Mouse (Mus musculus) heart, embryonic 15.5 days (tissue): ENCODE results near the gene Ap3b1. TPM values are rescaled to one million over a fixed set of nuclear protein-coding genes. Genes with fewer than 3 reads are reported as not detected.
"Not testable (repeated sequence)": the region's sequence is repeated elsewhere in the genome, so short reads cannot be mapped to it uniquely, and the experiment has no call there.

Experiments used
- ATAC-seq: fragments of 200-750 bp; cut with Nextera tagmentation; replicated peaks from 2 replicates; pipeline ENCODE4 v1.8.0; 2017; ENCODE audit warnings: low read depth, moderate TSS enrichment; ENCODE audit not compliant: insufficient number of reproducible peaks, insufficient read depth, low FRiP score
- H3K27ac ChIP-seq: fragments of 300-500 bp; sonication (generic); 2 replicates; pipeline ENCODE4 v1.5.1; 2015; ENCODE audit warnings: mild to moderate bottlenecking, inconsistent platforms
- H3K27me3 ChIP-seq: fragments of 300-500 bp; sonication (generic); 2 replicates; pipeline ENCODE4 v1.6.1; 2015; ENCODE audit warnings: inconsistent platforms
- H3K36me3 ChIP-seq: fragments of 300-500 bp; sonication (generic); 2 replicates; pipeline ENCODE4 v1.6.1; 2015; ENCODE audit warnings: mild to moderate bottlenecking, inconsistent platforms
- H3K4me1 ChIP-seq: fragments of 300-500 bp; sonication (generic); replicated peaks from 2 replicates; pipeline ENCODE4 v1.6.1; 2015; ENCODE audit warnings: inconsistent platforms
- H3K4me2 ChIP-seq: fragments of 300-500 bp; sonication (generic); 2 replicates; pipeline ENCODE4 v1.6.1; 2015; ENCODE audit warnings: inconsistent platforms, mild to moderate bottlenecking, moderate library complexity
- H3K4me3 ChIP-seq: fragments of 300-500 bp; sonication (generic); 2 replicates; pipeline ENCODE4 v1.5.1; 2015; ENCODE audit warnings: mild to moderate bottlenecking, inconsistent platforms
- H3K9ac ChIP-seq: fragments of 300-500 bp; sonication (generic); 2 replicates; pipeline ENCODE4 v1.6.1; 2015; ENCODE audit warnings: mild to moderate bottlenecking, inconsistent platforms
- H3K9me3 ChIP-seq: fragments of 300-500 bp; sonication (generic); replicated peaks from 2 replicates; pipeline ENCODE4 v1.6.1; 2016; ENCODE audit warnings: inconsistent platforms
- WGBS: fragments of 180-500 bp; shearing (Covaris S2); methylation state at CpG from one replicate; pipeline ENCODE4 v1.1.7; 2015; ENCODE audit warnings: mixed read lengths; 5-methylcytosine and 5-hydroxymethylcytosine counted together
- polyA plus RNA-seq: library from polyadenylated mRNA; unstranded; fragments of >200 nt; fragmentation: Nextera tagmentation; extraction: Ambion mirVana; gene quantifications from 2 replicates; pipeline ENCODE4 v1.2.1, GENCODE M21; 2015

The Ap3b1 gene
- 29.1 and 33.0 TPM in 2 replicates for polyA plus RNA-seq

- peak within 1 kb of the TSS; percentile 93 for H3K4me3 ChIP-seq
- WGBS, result under 1% methylated on average over 79 of the region's 79 CpGs
- no peaks in the 10 kb centered on the region for H3K9me3 ChIP-seq
- no peaks in the 10 kb centered on the region for H3K27me3 ChIP-seq
- H3K4me1 ChIP-seq, result peaks cover 17% of the 10 kb centered on the region
- peak within 1 kb of the TSS; percentile 91 for H3K4me2 ChIP-seq
- peak within 1 kb of the TSS; percentile 96 for H3K27ac ChIP-seq
- H3K9ac ChIP-seq, result peak within 1 kb of the TSS; percentile 86
- ATAC-seq, result peak; percentile 97
- H3K36me3 ChIP-seq, result no peaks in the 10 kb centered on the region
These were observed at the start of gene Ap3b1 for GRCm38 (mm10) chr13:94358401-94359265. Gene Ap3b1 (plus strand): TSS chr13:94358960.

GRCm38 (mm10) chr13:94312812-94313211 is 45.9 kb upstream of the Ap3b1 start:
- H3K4me3 ChIP-seq, ATAC-seq, H3K27me3 ChIP-seq, H3K4me2 ChIP-seq, H3K9ac ChIP-seq, H3K4me1 ChIP-seq, H3K27ac ChIP-seq, H3K36me3 ChIP-seq, H3K9me3 ChIP-seq: not testable (repeated sequence)
- WGBS, result 90% methylated on average over 8 of the region's 8 CpGs

DNA sequence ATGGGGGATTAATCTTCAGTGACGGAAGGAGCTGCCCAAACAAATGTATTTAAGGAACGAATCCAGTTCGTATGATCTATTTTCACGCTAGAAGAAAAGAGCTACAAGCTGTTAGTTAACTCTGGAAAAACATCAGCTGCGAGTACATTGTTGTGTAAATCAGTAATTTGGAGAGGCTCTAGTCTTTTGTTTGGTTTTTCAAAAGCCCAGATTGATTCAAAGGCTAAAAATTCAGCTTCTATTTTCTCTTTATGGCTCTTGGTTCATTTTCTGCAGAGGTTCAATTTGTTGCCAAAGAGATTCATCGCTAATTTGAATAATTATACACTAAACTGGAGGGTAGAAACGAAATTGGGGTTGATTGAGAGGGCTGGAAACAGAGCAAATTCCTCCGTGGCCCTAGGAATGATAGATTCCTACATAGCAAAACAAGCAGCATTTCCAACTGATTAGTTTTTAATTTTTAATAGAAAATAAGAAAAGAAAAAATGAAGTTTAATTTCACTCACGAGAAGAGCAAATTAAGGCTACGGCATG is 41.7 kb upstream of the Ap3b1 start:
- Histone ChIP-seq H3K9me3 (no peaks in the 10 kb centered on the region), H3K36me3 (no peaks in the 10 kb centered on the region)
- WGBS, result 83% methylated on average over 10 of the region's 10 CpGs

GRCm38 (mm10) chr13:94321094-94321792 is 37.5 kb upstream of the Ap3b1 start:
- Histone ChIP-seq H3K27ac (no peak overlapping the region), H3K4me1 (no peaks in the 10 kb centered on the region), H3K36me3 (no peaks in the 10 kb centered on the region), H3K27me3 (no peaks in the 10 kb centered on the region), H3K9me3 (no peaks in the 10 kb centered on the region; the same call in 1 of the 2 replicates), H3K4me2 (no peak overlapping the region), H3K4me3 (no peak overlapping the region), H3K9ac (no peak overlapping the region)
- 77% methylated on average over 1 of the region's 1 CpGs for WGBS
- ATAC-seq, result no peak

More for the DNA sequence above, 41.7 kb upstream of the Ap3b1 start:
- Histone ChIP-seq H3K4me2 (no peak overlapping the region), H3K27me3 (no peaks in the 10 kb centered on the region), H3K4me3 (no peak overlapping the region), H3K9ac (no peak overlapping the region), H3K4me1 (no peaks in the 10 kb centered on the region), H3K27ac (no peak overlapping the region)
- ATAC-seq, result no peak

GRCm38 (mm10) chr13:94322475-94322874 is 36.3 kb upstream of the Ap3b1 start:
- H3K4me2 ChIP-seq, result no peak overlapping the region
- no peak overlapping the region for H3K27ac ChIP-seq
- no peak overlapping the region for H3K4me3 ChIP-seq
- no peaks in the 10 kb centered on the region for H3K27me3 ChIP-seq
- no peaks in the 10 kb centered on the region for H3K36me3 ChIP-seq
- 86% methylated on average over 4 of the region's 4 CpGs for WGBS
- H3K9ac ChIP-seq, result no peak overlapping the region
- no peaks in the 10 kb centered on the region for H3K4me1 ChIP-seq
- ATAC-seq, result no peak
- H3K9me3 ChIP-seq, result no peaks in the 10 kb centered on the region; the same call in 1 of the 2 replicates

DNA sequence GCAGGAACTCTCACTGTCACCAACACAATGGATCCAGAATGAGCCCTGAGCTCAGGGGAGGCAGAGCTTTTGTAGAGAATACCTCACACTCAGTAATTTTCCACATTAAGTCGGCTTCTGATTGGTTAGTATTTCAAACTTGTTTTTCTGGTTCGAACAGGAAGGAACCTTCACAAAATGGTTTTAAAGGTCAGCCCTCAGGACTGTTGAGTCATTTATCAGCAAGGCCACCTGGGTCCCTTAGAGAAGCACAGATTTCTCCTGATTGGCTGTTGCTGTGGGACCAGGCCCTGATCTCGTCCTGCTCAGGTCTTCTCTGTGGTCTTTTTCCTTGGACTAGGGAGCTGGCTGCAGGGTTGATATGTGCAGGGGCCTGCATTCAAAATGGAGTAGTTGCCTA is 30.7 kb upstream of the Ap3b1 start:
- 54% methylated on average over 3 of the region's 3 CpGs for WGBS
- Histone ChIP-seq H3K4me2 (no peak overlapping the region), H3K9ac (no peak overlapping the region), H3K27ac (no peak overlapping the region), H3K36me3 (no peaks in the 10 kb centered on the region), H3K27me3 (no peaks in the 10 kb centered on the region), H3K4me1 (no peaks in the 10 kb centered on the region), H3K9me3 (no peaks in the 10 kb centered on the region; the same call in 1 of the 2 replicates), H3K4me3 (no peak overlapping the region)
- no peak for ATAC-seq

- H3K27ac ChIP-seq, ATAC-seq, H3K9me3 ChIP-seq, H3K4me3 ChIP-seq, H3K9ac ChIP-seq, H3K4me2 ChIP-seq, H3K27me3 ChIP-seq, H3K36me3 ChIP-seq, H3K4me1 ChIP-seq: not testable (repeated sequence)
- 87% methylated on average over 6 of the region's 6 CpGs for WGBS
These were observed 29.8 kb upstream of the Ap3b1 start for GRCm38 (mm10) chr13:94329005-94329404.

- Histone ChIP-seq H3K27me3 (no peaks in the 10 kb centered on the region), H3K4me1 (no peaks in the 10 kb centered on the region), H3K4me3 (no peak overlapping the region), H3K36me3 (no peaks in the 10 kb centered on the region), H3K9ac (no peak overlapping the region), H3K27ac (no peak overlapping the region), H3K9me3 (no peaks in the 10 kb centered on the region), H3K4me2 (no peak overlapping the region)
- no peak for ATAC-seq
- 53% methylated on average over 3 of the region's 3 CpGs for WGBS
These were observed 28.3 kb upstream of the Ap3b1 start for GRCm38 (mm10) chr13:94330392-94330979.

- Histone ChIP-seq H3K4me3 (no peak overlapping the region), H3K27ac (no peak overlapping the region), H3K9ac (no peak overlapping the region), H3K36me3 (no peaks in the 10 kb centered on the region), H3K9me3 (no peaks in the 10 kb centered on the region), H3K4me1 (no peaks in the 10 kb centered on the region), H3K4me2 (no peak overlapping the region), H3K27me3 (no peaks in the 10 kb centered on the region)
- 68% methylated on average over 3 of the region's 3 CpGs for WGBS
- ATAC-seq, result no peak
These were observed 20.4 kb upstream of the Ap3b1 start for GRCm38 (mm10) chr13:94338357-94338756.

DNA sequence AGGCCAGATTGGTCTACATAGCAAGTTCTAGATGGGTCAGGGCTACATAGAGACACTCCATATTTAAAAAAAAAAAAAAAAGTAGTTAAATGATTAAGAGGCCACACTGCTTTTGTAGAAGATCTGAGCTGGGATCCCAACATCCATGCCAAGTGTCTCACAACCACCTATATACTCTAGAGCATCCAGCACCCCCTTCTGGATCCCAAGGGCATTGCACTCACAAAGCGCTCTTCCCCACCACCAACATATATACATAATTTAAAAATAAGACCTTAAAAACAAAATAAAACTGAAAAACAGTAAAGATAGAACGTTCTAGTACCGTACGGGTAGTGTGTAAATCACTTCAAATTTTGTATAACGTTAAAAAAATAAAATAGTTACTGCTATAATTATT is 15.6 kb upstream of the Ap3b1 start:
- Histone ChIP-seq H3K36me3 (no peaks in the 10 kb centered on the region), H3K4me3 (no peak overlapping the region), H3K27ac (no peak overlapping the region), H3K9me3 (no peaks in the 10 kb centered on the region), H3K9ac (no peak overlapping the region), H3K27me3 (no peaks in the 10 kb centered on the region), H3K4me1 (no peaks in the 10 kb centered on the region), H3K4me2 (no peak overlapping the region)
- no peak for ATAC-seq
- 86% methylated on average over 5 of the region's 5 CpGs for WGBS

DNA sequence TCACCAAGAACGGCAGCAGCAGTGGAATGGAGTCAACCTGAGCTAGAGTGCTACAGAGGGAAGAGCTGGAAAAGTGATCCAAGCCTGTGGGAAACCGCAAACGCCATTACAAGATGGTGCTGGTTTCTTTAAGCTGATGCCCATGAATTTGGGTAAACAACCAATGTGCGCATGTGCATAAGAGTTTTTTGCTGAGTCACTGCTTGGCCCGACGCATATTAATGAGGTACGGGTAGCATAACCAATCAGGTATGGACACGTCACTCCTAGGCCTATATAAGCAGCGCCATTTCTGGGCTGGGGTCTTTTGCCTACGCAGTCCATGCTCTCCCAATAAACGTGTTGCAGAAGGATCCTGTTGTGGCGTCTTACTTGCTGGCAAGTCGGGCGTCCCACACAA is 14.2 kb upstream of the Ap3b1 start:
- not testable (repeated sequence) for H3K9ac ChIP-seq, H3K36me3 ChIP-seq, H3K4me3 ChIP-seq, H3K27me3 ChIP-seq, H3K4me1 ChIP-seq, ATAC-seq, H3K9me3 ChIP-seq, H3K27ac ChIP-seq, H3K4me2 ChIP-seq
- WGBS, result 94% methylated on average over 14 of the region's 14 CpGs
